Mouse (Mus musculus) heart, adult 2 months (tissue): ENCODE measurements around the gene Tomm20l. TPM values are rescaled to one million over a fixed set of nuclear protein-coding genes. Genes with fewer than 3 reads are reported as not detected.
"Not testable (repeated sequence)": the region's sequence is repeated elsewhere in the genome, so short reads cannot be mapped to it uniquely, and the experiment has no call there.

Source experiments
- DNase-seq, 2 experiments: peaks; one replicate each; pipeline ENCODE4 v3.0.0; 2021
- H3K27ac ChIP-seq: fragments of 200-600 bp; 2 replicates; pipeline ENCODE4 v1.8.1; 2022
- H3K27me3 ChIP-seq: fragments of 200-500 bp; 2 replicates; pipeline ENCODE4 v1.6.1; 2012; ENCODE audit warnings: mild to moderate bottlenecking, low read length, inconsistent platforms, mixed read lengths; ENCODE audit not compliant: control insufficient read depth, insufficient read depth
- H3K36me3 ChIP-seq: fragments of 200-500 bp; 2 replicates; pipeline ENCODE4 v1.6.1; 2012; ENCODE audit warnings: low read length, inconsistent platforms; ENCODE audit not compliant: control insufficient read depth, insufficient read depth
- H3K4me1 ChIP-seq: fragments of 200-500 bp; 2 replicates; pipeline ENCODE4 v1.6.1; 2011; ENCODE audit warnings: low read length; ENCODE audit not compliant: control insufficient read depth, insufficient read depth
- H3K4me3 ChIP-seq: fragments of 200-600 bp; 2 replicates; pipeline ENCODE4 v1.8.1; 2022
- H3K79me2 ChIP-seq: fragments of 200-500 bp; replicated peaks from 2 replicates; pipeline ENCODE4 v1.6.1; 2012; ENCODE audit warnings: mild to moderate bottlenecking, inconsistent platforms, low read length, moderate library complexity, mixed read lengths; ENCODE audit not compliant: control insufficient read depth, insufficient read depth
- H3K9ac ChIP-seq: fragments of 200-500 bp; 2 replicates; pipeline ENCODE4 v1.6.1; 2012; ENCODE audit warnings: low read depth, mild to moderate bottlenecking, control low read depth, inconsistent platforms, low read length, mixed read lengths
- CTCF ChIP-seq: fragments of 200-600 bp; IDR thresholded peaks from 2 replicates; pipeline ENCODE4 v1.8.1; 2022; ENCODE audit warnings: antibody characterized with exemption, mild to moderate bottlenecking, moderate library complexity
- EP300 ChIP-seq: fragments of 200-500 bp; IDR thresholded peaks from 2 replicates; pipeline ENCODE4 v1.6.1; 2011; ENCODE audit warnings: low read depth, low read length, control low read depth; ENCODE audit not compliant: insufficient read depth
- POLR2A ChIP-seq: fragments of 200-500 bp; IDR thresholded peaks from 2 replicates; pipeline ENCODE4 v1.6.1; 2011; ENCODE audit warnings: mild to moderate bottlenecking, low read depth, low read length, control low read depth; ENCODE audit not compliant: insufficient read depth
- WGBS: fragments of 180-500 bp; shearing (Covaris S2); methylation state at CpG from one replicate; pipeline ENCODE4 v1.1.7; 2018; 5-methylcytosine and 5-hydroxymethylcytosine counted together
- intact Hi-C: fragments of 180-260 bp; cut with DNase I; formaldehyde crosslinking; loops from one replicate; pipeline ENCODE4 v1.15.1; 2025
- long read RNA-seq: library from polyadenylated mRNA; stranded (forward); transcript quantifications from one replicate; pipeline ENCODE4 v2.0.0, GENCODE M21; 2021
- polyA plus RNA-seq: library from polyadenylated mRNA; depleted of rRNA; stranded (reverse); fragments of >200 nt; gene quantifications from 2 replicates; pipeline ENCODE4 v1.2.3, GENCODE M21; 2012; rRNA removed
- total RNA-seq, 2 experiments: library from RNA; stranded (reverse); gene quantifications; 2 replicates each; pipeline ENCODE4 v1.2.3; 2021

The Tomm20l gene
- total RNA-seq (under 1 TPM in 1 of 2 experiments, not detected in 1; 0.81 TPM), polyA plus RNA-seq (not detected in 2 replicates)
- long read RNA-seq, partial matches to known transcripts = 0 of 1 reads
- long read RNA-seq, other reads (novel, unspliced or antisense) = 0 of 1 reads

DNA sequence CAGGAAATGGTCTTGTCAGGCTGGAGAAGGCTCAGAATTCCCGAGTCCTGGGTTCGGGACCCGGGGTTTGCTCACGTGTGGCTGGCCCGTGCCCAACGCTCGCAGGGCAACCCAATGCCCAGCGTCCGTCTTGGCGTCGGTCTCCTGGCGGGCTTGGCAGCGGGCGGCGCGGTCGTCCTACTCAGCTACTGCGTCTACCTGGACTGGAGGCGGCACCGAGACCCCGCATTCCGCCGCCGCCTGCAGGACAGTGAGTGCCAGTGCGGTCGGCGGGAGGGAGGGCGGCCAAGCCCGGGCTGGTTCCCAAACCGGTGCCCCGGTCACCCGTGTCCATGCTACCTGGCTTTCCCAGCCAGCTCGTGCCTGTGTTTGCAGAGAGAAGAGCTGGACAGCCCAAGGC is at the start of gene Tomm20l:
Gene Tomm20l, plus strand, starts transcription at position 98 of the 400 bp plus-strand sequence.
- H3K27ac ChIP-seq = peak within 1 kb of the TSS; percentile 11
- intact Hi-C loops = no loop called here
- H3K27me3 ChIP-seq = no peaks in the 10 kb centered on the region
- peak; percentile 60 to 61 for DNase-seq
- no peaks in the 10 kb centered on the region for H3K36me3 ChIP-seq
- H3K9ac ChIP-seq = peak within 1 kb of the TSS; percentile 23; the same call in 1 of the 2 replicates
- no peaks in the 10 kb centered on the region for H3K79me2 ChIP-seq
- peak within 1 kb of the TSS; percentile 31 for H3K4me3 ChIP-seq
- TF ChIP-seq EP300 (no peak), CTCF (peak; percentile 67)
- 11% methylated on average over 33 of the region's 33 CpGs for WGBS
- H3K4me1 ChIP-seq = peaks cover 5% of the 10 kb centered on the region; the same call in 1 of the 2 replicates

DNA sequence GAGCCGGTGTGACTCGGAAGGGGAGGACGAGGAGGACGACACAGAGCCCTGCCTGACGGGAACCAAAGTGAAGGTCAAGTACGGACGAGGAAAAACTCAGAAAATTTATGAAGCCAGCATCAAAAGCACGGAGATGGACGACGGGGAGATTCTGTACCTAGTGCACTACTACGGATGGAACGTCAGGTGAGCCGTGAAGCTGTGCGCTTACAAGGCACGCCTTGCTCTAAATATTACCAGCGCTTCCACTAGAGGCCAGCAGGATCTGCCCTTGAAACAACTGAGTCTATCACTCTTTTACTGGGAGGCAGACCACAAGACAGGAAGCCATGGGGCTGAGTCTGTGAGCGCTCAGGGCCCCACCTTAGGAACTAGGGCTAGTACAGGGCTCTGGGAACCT is 41.4 kb upstream of the Tomm20l start:
- intact Hi-C loops = no loop called here
- H3K36me3 ChIP-seq = no peaks in the 10 kb centered on the region
- 93% methylated on average over 17 of the region's 17 CpGs for WGBS

DNA sequence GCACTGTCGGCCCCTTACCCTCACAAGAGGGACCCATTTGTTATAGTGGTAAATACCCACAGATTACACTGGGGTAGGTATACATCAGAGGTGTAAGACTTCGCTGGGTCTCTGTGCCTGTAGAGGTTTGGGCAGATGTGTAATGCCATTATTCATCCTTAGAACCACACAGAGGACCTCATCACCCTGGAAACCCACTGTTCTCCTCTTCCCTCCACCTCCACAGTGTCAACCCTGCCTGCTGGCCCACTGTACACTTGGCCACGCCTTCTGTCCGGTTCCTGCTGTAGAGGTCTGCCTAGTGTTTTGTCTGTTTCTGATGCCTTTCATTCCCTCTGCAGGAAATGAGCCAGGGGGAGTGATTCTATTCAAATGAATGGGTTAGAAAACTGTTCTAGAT is 39.2 kb upstream of the Tomm20l start:
- no peak for TF ChIP-seq POLR2A
- no peak for TF ChIP-seq CTCF
- TF ChIP-seq EP300 = no peak
- DNase-seq = no peak
- Histone ChIP-seq H3K79me2 (no peaks in the 10 kb centered on the region), H3K27ac (no peak overlapping the region), H3K27me3 (no peaks in the 10 kb centered on the region), H3K9ac (no peak overlapping the region), H3K4me3 (no peak overlapping the region), H3K36me3 (no peaks in the 10 kb centered on the region), H3K4me1 (no peaks in the 10 kb centered on the region)
- intact Hi-C loops = no loop called here
- 72% methylated on average over 4 of the region's 4 CpGs for WGBS

More for the DNA sequence above, 41.4 kb upstream of the Tomm20l start:
- Histone ChIP-seq H3K9ac (no peak overlapping the region), H3K79me2 (no peaks in the 10 kb centered on the region), H3K27me3 (no peaks in the 10 kb centered on the region), H3K4me3 (no peak overlapping the region), H3K4me1 (no peaks in the 10 kb centered on the region), H3K27ac (no peak overlapping the region)
- TF ChIP-seq EP300 (no peak), CTCF (no peak), POLR2A (no peak)
- DNase-seq = no peak

DNA sequence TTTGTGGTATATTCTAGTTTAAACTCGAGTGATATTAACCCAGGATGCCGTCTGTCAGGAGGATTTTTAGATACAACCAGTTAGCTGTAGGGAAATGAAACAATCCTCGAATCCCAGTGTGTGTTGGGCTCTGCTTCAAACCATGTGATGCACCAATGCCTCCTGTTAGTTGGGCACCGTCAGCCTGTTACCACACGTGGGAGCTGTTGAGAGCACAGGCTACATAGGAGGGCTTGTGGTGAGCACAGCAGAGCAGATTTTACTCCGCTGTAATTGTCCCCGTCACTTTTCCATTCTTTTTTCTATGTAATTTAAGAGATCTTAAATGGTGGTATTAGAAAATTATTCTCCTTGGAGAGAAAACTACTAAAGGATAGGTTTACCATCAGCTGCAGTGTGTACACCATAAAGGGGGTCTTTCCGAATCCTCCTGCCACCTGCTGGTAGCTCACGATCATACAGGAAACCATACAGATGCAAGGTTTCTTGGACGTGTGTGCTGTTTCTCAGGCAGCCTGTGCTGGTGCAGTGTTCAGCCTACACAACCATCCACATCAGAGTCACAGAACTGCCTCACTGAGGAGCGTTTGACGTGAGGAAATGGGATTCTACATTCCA is 38.0 kb upstream of the Tomm20l start:
- H3K9ac ChIP-seq = no peak overlapping the region
- DNase-seq = no peak
- no peak overlapping the region for H3K4me3 ChIP-seq
- TF ChIP-seq CTCF (peak; percentile 61), EP300 (no peak), POLR2A (no peak)
- H3K27me3 ChIP-seq = no peaks in the 10 kb centered on the region
- no peaks in the 10 kb centered on the region for H3K36me3 ChIP-seq
- intact Hi-C loops = no loop called here
- no peaks in the 10 kb centered on the region for H3K4me1 ChIP-seq
- no peak overlapping the region for H3K27ac ChIP-seq
- 61% methylated on average over 12 of the region's 12 CpGs for WGBS
- no peaks in the 10 kb centered on the region for H3K79me2 ChIP-seq

DNA sequence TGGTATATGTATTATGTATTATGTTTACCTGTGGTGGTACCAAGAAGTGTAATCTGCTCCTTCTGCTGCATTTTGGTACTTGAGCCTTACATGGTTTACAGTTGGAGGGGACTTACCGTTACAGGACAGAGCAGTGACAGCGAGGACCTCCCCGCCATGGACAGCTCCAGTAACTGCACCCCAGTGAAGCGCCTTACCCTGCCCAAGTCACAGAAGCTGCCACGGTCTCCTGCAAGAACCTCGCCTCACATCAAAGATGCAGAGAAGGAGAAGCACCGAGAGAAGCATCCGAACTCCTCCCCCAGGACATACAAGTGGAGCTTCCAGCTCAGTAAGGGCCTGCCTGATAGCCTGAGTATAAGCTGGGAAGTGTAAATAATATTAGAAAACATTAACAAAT is 24.9 kb upstream of the Tomm20l start:
- no peaks in the 10 kb centered on the region for H3K36me3 ChIP-seq
- H3K79me2 ChIP-seq = no peaks in the 10 kb centered on the region
- H3K27ac ChIP-seq = no peak overlapping the region
- no peak for TF ChIP-seq CTCF
- TF ChIP-seq POLR2A = no peak
- no peak for TF ChIP-seq EP300
- 92% methylated on average over 8 of the region's 8 CpGs for WGBS
- intact Hi-C loops = no loop called here
- H3K9ac ChIP-seq = no peak overlapping the region
- no peaks in the 10 kb centered on the region for H3K27me3 ChIP-seq
- DNase-seq = no peak
- no peak overlapping the region for H3K4me3 ChIP-seq
- no peaks in the 10 kb centered on the region for H3K4me1 ChIP-seq

DNA sequence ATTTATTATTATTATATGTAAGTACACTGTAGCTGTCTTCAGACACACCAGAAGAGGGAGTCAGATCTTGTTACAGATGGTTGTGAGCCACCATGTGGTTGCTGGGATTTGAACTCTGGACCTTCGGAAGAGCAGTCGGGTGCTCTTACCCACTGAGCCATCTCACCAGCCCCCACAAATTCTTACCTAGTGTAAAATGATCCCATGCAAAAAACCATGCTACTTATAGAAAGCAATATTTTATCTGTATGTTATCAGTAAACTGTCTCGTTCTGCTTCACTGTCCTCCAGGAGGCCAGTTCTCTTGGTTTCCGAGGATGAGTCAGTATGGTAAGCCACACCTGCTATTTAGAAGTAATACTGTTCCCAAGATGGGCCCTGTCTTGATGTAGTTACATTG is 7.0 kb upstream of the Tomm20l start:
- H3K27ac ChIP-seq, H3K27me3 ChIP-seq, DNase-seq, H3K79me2 ChIP-seq, H3K36me3 ChIP-seq, H3K9ac ChIP-seq, intact Hi-C loops, H3K4me1 ChIP-seq, H3K4me3 ChIP-seq: not testable (repeated sequence)
- 72% methylated on average over 4 of the region's 4 CpGs for WGBS
